Mouse (Mus musculus) induced T-regulatory cell, adult 2 months (primary cell): ENCODE results near the gene Tbx1.

Experiments used
- DNase-seq: peaks from one replicate; pipeline ENCODE4 v3.0.0-alpha.2; 2012; ENCODE audit warnings: low read depth

Tbx1 gene

GRCm38 (mm10) chr16:18622916-18623750 is 32.7 kb upstream of the Tbx1 start:
- DNase-seq: no peak

DNA sequence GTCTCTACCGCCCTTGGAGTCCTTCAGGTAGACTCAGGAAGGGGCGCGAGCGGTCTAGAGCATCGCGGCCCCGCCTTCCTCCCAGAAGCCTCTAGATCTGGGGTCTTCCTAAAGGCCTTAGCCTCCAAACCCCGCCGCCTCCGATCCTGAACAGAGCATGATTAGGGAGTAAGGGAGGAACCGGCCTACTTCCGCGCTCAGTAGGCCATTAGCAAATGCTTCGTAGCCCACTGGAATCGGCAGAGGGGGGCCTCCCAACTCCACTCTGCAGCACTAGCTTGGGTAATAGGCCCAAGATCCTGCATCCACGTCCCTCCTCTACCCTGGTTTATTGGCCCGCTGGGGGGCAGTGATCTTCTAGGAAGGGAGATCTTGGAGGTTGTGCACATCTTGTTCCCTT is 31.5 kb upstream of the Tbx1 start, which contains the start of gene Gp1bb:
Gp1bb (minus strand) TSS at position 385 of the 400 bp plus-strand sequence.
- no peak for DNase-seq

GRCm38 (mm10) chr16:18621362-18622001 is 31.0 kb upstream of the Tbx1 start:
- DNase-seq: no peak

- no peak for DNase-seq
Observed at GRCm38 (mm10) chr16:18620601-18621361, 30.3 kb upstream of the Tbx1 start.

DNA sequence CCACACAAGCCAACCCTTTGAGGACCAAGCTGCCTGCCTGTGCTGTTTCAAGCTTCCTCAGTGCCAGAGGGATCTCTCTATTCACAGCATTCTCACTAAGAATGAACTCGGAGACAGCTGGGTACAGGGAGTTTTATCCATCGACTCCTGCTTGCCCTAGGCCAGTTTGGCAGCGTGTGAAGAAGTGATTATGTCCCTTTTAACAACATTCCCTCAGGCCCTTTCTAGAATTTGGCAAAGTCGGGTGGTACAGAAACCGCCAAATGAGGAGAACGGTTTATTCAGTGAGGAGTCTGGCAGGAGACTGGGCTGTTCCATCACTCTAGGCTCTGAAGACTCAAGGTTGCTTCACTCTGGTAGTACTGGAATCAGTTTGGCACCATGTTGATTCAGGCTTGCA is 29.7 kb upstream of the Tbx1 start:
- no peak for DNase-seq

- DNase-seq: no peak
Observed at GRCm38 (mm10) chr16:18619110-18619509, 28.6 kb upstream of the Tbx1 start.

GRCm38 (mm10) chr16:18618297-18618696 is 27.8 kb upstream of the Tbx1 start:
- no peak for DNase-seq

DNA sequence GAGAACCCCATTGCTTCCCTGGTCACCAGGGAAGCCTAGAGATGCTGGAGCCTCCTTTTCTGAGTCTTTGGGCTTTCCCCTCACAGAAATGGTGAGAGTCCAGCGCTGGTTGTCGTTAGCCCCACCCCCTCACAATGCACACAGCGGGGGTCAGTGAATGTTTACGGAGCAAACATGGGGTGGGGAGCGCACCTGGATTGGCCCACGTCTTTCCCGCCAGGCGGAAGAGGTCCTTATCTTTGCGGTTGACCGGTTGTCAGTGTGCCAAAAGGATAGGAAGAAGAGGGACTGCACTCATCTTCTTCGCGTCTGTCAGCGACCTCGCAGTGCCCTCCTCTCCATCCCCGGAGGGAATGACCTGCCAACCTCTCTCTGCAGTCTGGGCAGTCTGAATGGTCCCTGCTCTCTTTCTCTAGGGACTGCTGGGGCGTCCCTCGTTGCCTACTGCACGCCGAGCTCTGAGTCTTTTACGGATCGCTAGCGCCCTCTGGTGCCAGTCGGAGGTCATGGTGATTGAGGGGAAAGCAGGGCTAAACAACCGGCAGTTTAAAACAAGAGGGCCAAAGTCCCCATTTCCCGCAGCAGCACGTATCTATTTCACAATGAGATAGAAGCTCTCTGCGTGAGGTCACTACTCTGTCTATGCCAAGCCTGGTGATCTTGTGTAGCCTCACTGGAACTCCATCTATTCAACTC is 27.0 kb upstream of the Tbx1 start:
- peak; percentile 91 for DNase-seq

DNA sequence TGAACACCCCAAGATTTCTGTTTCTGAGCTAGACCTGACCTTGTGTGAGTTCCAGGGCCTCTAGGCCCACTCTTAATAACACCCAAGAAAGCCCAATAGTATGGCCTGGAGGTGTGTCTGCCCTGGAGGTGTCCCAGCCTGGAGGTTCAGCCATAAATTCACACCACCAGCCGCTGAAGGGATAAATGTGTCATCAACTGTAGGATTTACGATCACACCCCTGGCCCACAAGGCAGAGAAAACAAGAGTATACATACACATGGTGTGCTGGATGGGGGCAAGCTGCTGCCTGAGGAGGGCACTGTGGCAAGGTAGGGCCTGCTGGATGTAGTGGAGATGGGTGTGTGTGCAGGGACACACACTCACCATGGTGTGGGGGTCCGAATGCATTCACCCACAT is 22.8 kb upstream of the Tbx1 start:
- DNase-seq: no peak

- DNase-seq: no peak
Observed at GRCm38 (mm10) chr16:18611752-18612151, 21.3 kb upstream of the Tbx1 start.

GRCm38 (mm10) chr16:18609099-18609498 is 18.6 kb upstream of the Tbx1 start:
- no peak for DNase-seq

- DNase-seq: no peak
Observed at GRCm38 (mm10) chr16:18608226-18608625, 17.8 kb upstream of the Tbx1 start.

GRCm38 (mm10) chr16:18605705-18606104 is 15.2 kb upstream of the Tbx1 start:
- DNase-seq: no peak

GRCm38 (mm10) chr16:18604267-18604701 is 13.8 kb upstream of the Tbx1 start:
- DNase-seq: no peak

DNA sequence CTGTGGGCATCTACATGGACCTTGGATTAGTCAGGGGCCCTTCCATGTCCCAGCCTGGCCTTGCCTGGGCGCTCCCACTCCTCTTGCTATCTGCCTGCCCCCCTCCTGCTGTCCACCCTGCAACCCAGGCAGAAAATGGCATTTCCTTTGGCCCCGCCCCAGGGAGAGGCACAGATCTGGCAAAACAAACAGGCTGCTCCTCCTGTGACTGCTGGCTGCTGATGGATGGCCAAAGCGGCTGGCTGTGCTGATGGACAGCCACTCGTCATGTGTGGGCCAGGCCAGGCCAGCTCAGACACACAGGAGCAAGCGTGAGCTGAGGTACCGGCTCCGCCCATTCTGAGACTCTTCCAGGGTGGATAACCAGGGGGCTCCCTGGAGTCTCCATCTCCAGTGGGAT is 11.0 kb upstream of the Tbx1 start:
- DNase-seq: no peak

GRCm38 (mm10) chr16:18598006-18598405 is 7.5 kb upstream of the Tbx1 start:
- DNase-seq: no peak

DNA sequence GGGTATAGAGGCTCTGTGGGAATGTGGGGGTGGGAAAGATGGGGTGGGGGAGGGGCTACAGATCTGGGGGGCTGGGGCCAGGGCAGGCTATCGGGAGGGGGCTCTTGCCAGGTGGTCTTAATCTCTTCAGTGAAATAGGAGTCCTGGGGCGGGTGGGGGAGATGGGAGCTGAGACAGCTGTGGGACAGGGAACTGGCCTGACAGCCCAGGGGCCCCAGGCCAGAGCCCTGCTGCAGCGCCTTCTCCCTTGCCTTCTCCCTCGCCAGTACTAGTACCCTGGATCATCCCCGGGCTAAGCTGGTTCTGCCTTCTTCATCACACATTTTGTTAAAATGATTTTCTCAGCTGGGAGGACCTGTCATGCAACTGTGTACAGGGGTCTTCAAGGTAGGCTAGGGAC is 5.8 kb upstream of the Tbx1 start:
- DNase-seq: no peak

DNA sequence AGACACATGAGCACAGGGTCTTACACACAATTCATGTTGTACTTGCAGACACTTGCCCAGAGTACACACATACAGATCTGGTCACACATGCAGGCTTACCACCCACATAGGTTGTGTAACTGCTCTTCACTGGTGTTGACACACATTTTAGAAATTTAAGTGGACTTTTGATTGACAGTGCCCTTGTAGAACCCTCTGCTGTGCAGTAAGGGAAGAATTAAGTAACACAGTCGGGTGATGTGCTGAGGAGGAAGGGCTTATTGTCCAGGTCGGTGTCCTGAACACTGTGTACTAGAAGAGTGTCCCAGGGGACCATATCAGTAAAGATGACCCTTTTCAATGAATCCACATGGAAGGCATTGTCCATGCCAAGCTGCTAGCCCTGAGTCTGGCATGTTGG is 3.5 kb upstream of the Tbx1 start:
- no peak for DNase-seq

GRCm38 (mm10) chr16:18591047-18592018 is 862 bp upstream of the Tbx1 start:
- peak; percentile 39 for DNase-seq

DNA sequence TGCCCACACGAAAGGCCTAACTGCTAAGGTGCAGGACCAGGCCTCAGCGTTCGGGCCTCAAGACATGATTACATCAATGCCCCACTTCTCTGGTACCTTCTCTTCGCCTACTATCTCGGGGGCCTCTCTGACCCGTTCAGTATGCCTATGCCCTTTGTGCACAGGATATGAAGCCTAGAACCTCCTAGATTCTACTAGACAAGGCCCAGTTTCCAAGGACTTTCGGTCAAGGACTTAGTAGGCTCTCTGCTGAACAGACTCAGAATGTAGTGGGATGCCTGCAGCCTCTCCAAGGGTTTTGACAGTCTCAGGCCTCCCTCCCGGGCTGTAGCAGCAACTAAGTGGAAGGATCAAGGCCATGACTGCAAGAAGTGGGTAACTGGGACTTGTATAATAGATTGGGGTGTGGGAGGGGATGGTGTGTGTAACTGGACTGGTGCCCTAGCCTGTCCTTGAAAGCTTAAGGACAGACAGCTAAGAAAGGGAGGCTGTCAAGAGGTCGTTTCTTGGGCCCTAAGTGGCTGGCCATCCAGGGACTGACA is 1.3 kb downstream of the Tbx1 start:
- no peak for DNase-seq

DNA sequence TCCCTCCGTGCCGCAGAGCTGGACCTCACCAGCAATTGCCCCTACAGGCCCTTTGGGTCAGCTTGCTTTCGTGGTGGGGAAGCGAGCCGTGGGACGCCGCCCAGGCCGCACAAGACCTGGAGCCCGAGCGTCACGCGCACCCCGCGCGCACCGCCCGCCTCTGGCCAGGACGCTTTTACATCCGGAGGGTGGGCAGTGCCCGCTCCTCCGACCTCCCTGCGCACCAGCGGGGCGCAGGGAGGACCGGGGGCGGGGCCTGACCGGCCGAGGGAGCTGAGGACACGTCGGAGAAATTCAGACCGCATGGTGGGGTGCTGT is 1.8 kb downstream of the Tbx1 start:
- no peak for DNase-seq
